Mouse (Mus musculus) small intestine, adult 2 months (tissue): ENCODE measurements at regions not wholly inside any gene's neighbourhood (a gene's known extent, or its start where the extent isn't known, plus 50 kb on each side); places are given as distances from the start of the nearest gene placed in this dataset.

Experiments used
- CTCF ChIP-seq: fragments of 200-500 bp; IDR thresholded peaks from 2 replicates; pipeline ENCODE4 v1.5.1; 2012; ENCODE audit warnings: low read depth, mild to moderate bottlenecking, control low read depth, inconsistent platforms, low read length, moderate library complexity, mixed read lengths; ENCODE audit not compliant: insufficient replicate concordance, insufficient read length; ENCODE audit errors: extremely low read depth
- POLR2A ChIP-seq: fragments of 200-500 bp; IDR thresholded peaks from 2 replicates; pipeline ENCODE4 v1.6.1; 2012; ENCODE audit warnings: low read depth, mild to moderate bottlenecking, control low read depth, inconsistent platforms, low read length, moderate library complexity

DNA sequence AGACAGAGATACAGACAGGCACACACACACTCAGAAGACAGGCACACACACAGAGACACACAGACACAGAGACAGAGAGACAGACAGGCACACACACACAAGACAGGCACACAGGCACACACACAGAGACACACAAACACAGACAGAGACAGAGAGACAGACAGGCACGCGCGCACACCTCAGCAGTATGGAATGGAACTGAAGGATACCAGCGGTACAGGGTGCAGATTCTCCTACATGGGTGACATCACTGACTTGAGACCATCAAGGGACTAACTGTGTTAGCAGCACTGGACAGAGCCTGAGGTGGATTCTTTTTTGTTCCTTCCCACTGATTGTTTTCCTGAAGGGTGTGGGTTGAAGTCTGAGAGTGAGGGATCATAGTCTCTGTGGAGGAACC is 129.1 kb upstream of the Runx1 start:
- TF ChIP-seq POLR2A (no peak), CTCF (no peak)
